Mouse (Mus musculus) hindbrain, embryonic 16.5 days (tissue): ENCODE measurements around the gene Pbp2. TPM values are rescaled to one million over a fixed set of nuclear protein-coding genes. Genes with fewer than 3 reads are reported as not detected.

Experiments
- ATAC-seq: fragments of 200-750 bp; cut with Nextera tagmentation; 2 replicates; pipeline ENCODE4 v1.8.0; 2017; ENCODE audit warnings: moderate TSS enrichment, moderate library complexity
- H3K27ac ChIP-seq: fragments of 300-500 bp; sonication (generic); 2 replicates; pipeline ENCODE4 v1.5.1; 2014; ENCODE audit warnings: low read depth, mild to moderate bottlenecking, control low read depth, low read length, moderate library complexity
- H3K27me3 ChIP-seq: fragments of 300-500 bp; sonication (generic); replicated peaks from 2 replicates; pipeline ENCODE4 v1.6.1; 2014; ENCODE audit warnings: low read length; ENCODE audit not compliant: control insufficient read depth, insufficient read depth
- H3K36me3 ChIP-seq: fragments of 300-500 bp; sonication (generic); 2 replicates; pipeline ENCODE4 v1.6.1; 2014; ENCODE audit warnings: mild to moderate bottlenecking, low read length, moderate library complexity, mixed read lengths; ENCODE audit not compliant: control insufficient read depth, insufficient read depth
- H3K4me1 ChIP-seq: fragments of 300-500 bp; sonication (generic); 2 replicates; pipeline ENCODE4 v1.6.1; 2014; ENCODE audit warnings: low read depth, low read length; ENCODE audit not compliant: control insufficient read depth, insufficient read depth
- H3K4me2 ChIP-seq: fragments of 300-500 bp; sonication (generic); 2 replicates; pipeline ENCODE4 v1.6.1; 2014; ENCODE audit warnings: mild to moderate bottlenecking, low read length, control low read depth, moderate library complexity
- H3K4me3 ChIP-seq: fragments of 300-500 bp; sonication (generic); 2 replicates; pipeline ENCODE4 v1.5.1; 2014; ENCODE audit warnings: mild to moderate bottlenecking, low read length, control low read depth, moderate library complexity
- H3K9ac ChIP-seq: fragments of 300-500 bp; sonication (generic); 2 replicates; pipeline ENCODE4 v1.6.1; 2014; ENCODE audit warnings: low read depth, mild to moderate bottlenecking, control low read depth, low read length, moderate library complexity
- H3K9me3 ChIP-seq: fragments of 300-500 bp; sonication (generic); 2 replicates; pipeline ENCODE4 v1.6.1; 2014; ENCODE audit warnings: mild to moderate bottlenecking, low read length, moderate library complexity; ENCODE audit not compliant: control insufficient read depth
- WGBS: fragments of 180-500 bp; shearing (Covaris S2); extraction: QIAGEN DNeasy Blood & Tissue Kit; methylation state at CpG from one replicate; pipeline ENCODE4 v1.1.7; 2014; 5-methylcytosine and 5-hydroxymethylcytosine counted together
- polyA plus RNA-seq: library from polyadenylated mRNA; unstranded; fragments of >200 nt; fragmentation: Nextera tagmentation; extraction: Ambion mirVana; gene quantifications from 2 replicates; pipeline ENCODE4 v1.2.1, GENCODE M21; 2015

Pbp2 gene
- polyA plus RNA-seq, 1 experiment from 2014 or later, result not detected

- H3K9me3 ChIP-seq, result no peaks in the 10 kb centered on the region
- H3K4me2 ChIP-seq, result no peak overlapping the region
- H3K36me3 ChIP-seq, result no peaks in the 10 kb centered on the region
- no peak overlapping the region for H3K4me3 ChIP-seq
- 75% methylated on average over 5 of the region's 5 CpGs for whole genome bisulfite sequencing
- H3K27ac ChIP-seq, result no peak overlapping the region
- H3K9ac ChIP-seq, result no peak overlapping the region
- no peak for ATAC-seq
- no peaks in the 10 kb centered on the region for H3K27me3 ChIP-seq
- H3K4me1 ChIP-seq, result no peaks in the 10 kb centered on the region
Observed at GRCm38 (mm10) chr6:135312038-135312437, 1.8 kb upstream of the Pbp2 start.

- no peaks in the 10 kb centered on the region for H3K36me3 ChIP-seq
- no peak overlapping the region for H3K27ac ChIP-seq
- no peak overlapping the region for H3K4me3 ChIP-seq
- no peak overlapping the region for H3K4me2 ChIP-seq
- H3K9me3 ChIP-seq, result no peaks in the 10 kb centered on the region
- no peaks in the 10 kb centered on the region for H3K4me1 ChIP-seq
- WGBS, result 67% methylated on average over 7 of the region's 7 CpGs
- no peak for ATAC-seq
- H3K9ac ChIP-seq, result no peak overlapping the region
- no peaks in the 10 kb centered on the region for H3K27me3 ChIP-seq
Observed at GRCm38 (mm10) chr6:135304576-135305260, 5.5 kb downstream of the Pbp2 start.

- Histone ChIP-seq H3K9ac (no peak overlapping the region), H3K4me2 (no peak overlapping the region), H3K4me3 (no peak overlapping the region), H3K4me1 (no peaks in the 10 kb centered on the region), H3K27me3 (no peaks in the 10 kb centered on the region), H3K27ac (no peak overlapping the region), H3K36me3 (no peaks in the 10 kb centered on the region), H3K9me3 (no peaks in the 10 kb centered on the region)
- WGBS, result 83% methylated on average over 10 of the region's 10 CpGs
- no peak for ATAC-seq
Observed at GRCm38 (mm10) chr6:135302421-135303125, 7.6 kb downstream of the Pbp2 start.

- Histone ChIP-seq H3K9me3 (no peaks in the 10 kb centered on the region), H3K27me3 (no peaks in the 10 kb centered on the region), H3K4me3 (no peak overlapping the region), H3K4me1 (no peaks in the 10 kb centered on the region), H3K4me2 (no peak overlapping the region), H3K36me3 (no peaks in the 10 kb centered on the region), H3K27ac (no peak overlapping the region), H3K9ac (no peak overlapping the region)
- no peak for ATAC-seq
- 84% methylated on average over 4 of the region's 4 CpGs for WGBS
Observed at GRCm38 (mm10) chr6:135300469-135300868, 9.7 kb downstream of the Pbp2 start.

GRCm38 (mm10) chr6:135299024-135299550 lies 11.1 kb downstream of the Pbp2 start:
- WGBS, result 97% methylated on average over 7 of the region's 7 CpGs
- no peaks in the 10 kb centered on the region for H3K9me3 ChIP-seq
- ATAC-seq, result no peak

GRCm38 (mm10) chr6:135297570-135297969 lies 12.6 kb downstream of the Pbp2 start:
- no peaks in the 10 kb centered on the region for H3K36me3 ChIP-seq
- 91% methylated on average over 7 of the region's 7 CpGs for WGBS
- no peak overlapping the region for H3K4me2 ChIP-seq
- no peak for ATAC-seq
- no peaks in the 10 kb centered on the region for H3K4me1 ChIP-seq
- H3K27ac ChIP-seq, result no peak overlapping the region
- no peak overlapping the region for H3K9ac ChIP-seq
- H3K27me3 ChIP-seq, result no peaks in the 10 kb centered on the region
- no peaks in the 10 kb centered on the region for H3K9me3 ChIP-seq
- H3K4me3 ChIP-seq, result no peak overlapping the region

More at GRCm38 (mm10) chr6:135299024-135299550, 11.1 kb downstream of the Pbp2 start:
- H3K4me3 ChIP-seq, result no peak overlapping the region
- no peak overlapping the region for H3K4me2 ChIP-seq
- no peak overlapping the region for H3K9ac ChIP-seq
- H3K27ac ChIP-seq, result no peak overlapping the region
- no peaks in the 10 kb centered on the region for H3K27me3 ChIP-seq
- H3K4me1 ChIP-seq, result no peaks in the 10 kb centered on the region
- H3K36me3 ChIP-seq, result no peaks in the 10 kb centered on the region

GRCm38 (mm10) chr6:135296267-135296666 lies 13.9 kb downstream of the Pbp2 start:
- Histone ChIP-seq H3K4me2 (no peak overlapping the region), H3K27ac (no peak overlapping the region), H3K9ac (no peak overlapping the region), H3K4me3 (no peak overlapping the region), H3K27me3 (no peaks in the 10 kb centered on the region), H3K4me1 (no peaks in the 10 kb centered on the region), H3K9me3 (no peaks in the 10 kb centered on the region), H3K36me3 (no peaks in the 10 kb centered on the region)
- WGBS, result 80% methylated on average over 17 of the region's 17 CpGs
- no peak for ATAC-seq

- H3K36me3 ChIP-seq, result no peaks in the 10 kb centered on the region
- H3K4me2 ChIP-seq, result no peak overlapping the region
- no peaks in the 10 kb centered on the region for H3K4me1 ChIP-seq
- no peak overlapping the region for H3K9ac ChIP-seq
- no peak for ATAC-seq
- no peak overlapping the region for H3K27ac ChIP-seq
- no peaks in the 10 kb centered on the region for H3K9me3 ChIP-seq
- no peak overlapping the region for H3K4me3 ChIP-seq
- 72% methylated on average over 11 of the region's 11 CpGs for WGBS
- H3K27me3 ChIP-seq, result no peaks in the 10 kb centered on the region
Observed at GRCm38 (mm10) chr6:135295082-135295861, 14.9 kb downstream of the Pbp2 start.

GRCm38 (mm10) chr6:135294150-135294549 lies 16.1 kb downstream of the Pbp2 start:
- WGBS, result 81% methylated on average over 6 of the region's 6 CpGs
- H3K4me2 ChIP-seq, result no peak overlapping the region
- no peak overlapping the region for H3K27ac ChIP-seq
- no peaks in the 10 kb centered on the region for H3K36me3 ChIP-seq
- no peaks in the 10 kb centered on the region for H3K9me3 ChIP-seq
- no peak for ATAC-seq
- no peak overlapping the region for H3K4me3 ChIP-seq
- no peak overlapping the region for H3K9ac ChIP-seq
- H3K27me3 ChIP-seq, result no peaks in the 10 kb centered on the region
- H3K4me1 ChIP-seq, result no peaks in the 10 kb centered on the region
